Mouse (Mus musculus) bone marrow, adult 2 months (tissue): ENCODE measurements around the gene Atat1. TPM values are rescaled to one million over a fixed set of nuclear protein-coding genes. Genes with fewer than 3 reads are reported as not detected.

Source experiments
- H3K27ac ChIP-seq: fragments of 200-500 bp; 2 replicates; pipeline ENCODE4 v1.5.1; 2012; ENCODE audit warnings: low read depth, mild to moderate bottlenecking, control low read depth, inconsistent platforms, low read length; ENCODE audit not compliant: control insufficient read depth, poor library complexity, insufficient read depth
- H3K4me1 ChIP-seq: fragments of 200-500 bp; 2 replicates; pipeline ENCODE4 v1.6.1; 2011; ENCODE audit warnings: low read length; ENCODE audit not compliant: control insufficient read depth, insufficient read depth
- H3K4me3 ChIP-seq: fragments of 200-500 bp; replicated peaks from 2 replicates; pipeline ENCODE3; 2011; ENCODE audit warnings: mild to moderate bottlenecking, low read depth, low read length, control low read depth; ENCODE audit not compliant: control insufficient read depth
- CTCF ChIP-seq: fragments of 200-500 bp; IDR thresholded peaks from 2 replicates; pipeline ENCODE4 v1.5.1; 2011; ENCODE audit warnings: low read length, control low read depth; ENCODE audit not compliant: control insufficient read depth, insufficient read depth
- POLR2A ChIP-seq: fragments of 200-500 bp; IDR thresholded peaks from 2 replicates; pipeline ENCODE4 v1.6.1; 2011; ENCODE audit warnings: low read depth, mild to moderate bottlenecking, control low read depth, low read length, borderline replicate concordance; ENCODE audit not compliant: control insufficient read depth
- WGBS: fragments of 180-500 bp; shearing (Covaris S2); methylation state at CpG from one replicate; pipeline ENCODE4 v1.1.7; 2018; 5-methylcytosine and 5-hydroxymethylcytosine counted together
- polyA plus RNA-seq: library from polyadenylated mRNA; stranded (reverse); fragments of >200 nt; gene quantifications from 2 replicates; pipeline ENCODE4 v1.2.4, GENCODE M21; 2011; ENCODE audit warnings: low replicate concordance; ENCODE audit not compliant: missing spikeins, insufficient read depth, insufficient read length

The Atat1 gene
- polyA plus RNA-seq, 1 experiment: 19.9 TPM

GRCm38 (mm10) chr17:35915538-35916296, 5.8 kb upstream of the Atat1 start:
- TF ChIP-seq POLR2A (no peak), CTCF (no peak)
- H3K27ac ChIP-seq: peak overlapping the region; percentile 91
- H3K4me1 ChIP-seq: peaks cover 1% of the 10 kb centered on the region; the same call in 1 of the 2 replicates
- H3K4me3 ChIP-seq: peak overlapping the region; percentile 79
- WGBS: 2% methylated on average over 28 of the region's 28 CpGs

- Histone ChIP-seq H3K4me3 (no peak overlapping the region), H3K27ac (no peak overlapping the region), H3K4me1 (peaks cover 3% of the 10 kb centered on the region; the same call in 1 of the 2 replicates)
- TF ChIP-seq CTCF (no peak), POLR2A (no peak)
- 64% methylated on average over 6 of the region's 6 CpGs for WGBS
Measured at GRCm38 (mm10) chr17:35914975-35915374, 5.1 kb upstream of the Atat1 start.

- 0 out of 2 replicates have a peak, but pooled peaks cover 2% of the 10 kb centered on the region for H3K4me1 ChIP-seq
- H3K4me3 ChIP-seq: peak overlapping the region; percentile 86
- WGBS: 27% methylated on average over 20 of the region's 20 CpGs
- H3K27ac ChIP-seq: peak overlapping the region; percentile 53
- TF ChIP-seq POLR2A: no peak
- TF ChIP-seq CTCF: no peak
Measured at GRCm38 (mm10) chr17:35909186-35909918, 523 bp downstream of the Atat1 start.

GRCm38 (mm10) chr17:35907609-35908008, 2.3 kb downstream of the Atat1 start:
- peaks cover 3% of the 10 kb centered on the region; the same call in 1 of the 2 replicates for H3K4me1 ChIP-seq
- H3K4me3 ChIP-seq: no peak overlapping the region
- no peak overlapping the region for H3K27ac ChIP-seq
- TF ChIP-seq POLR2A (no peak), CTCF (no peak)
- 29% methylated on average over 2 of the region's 2 CpGs for WGBS

GRCm38 (mm10) chr17:35905587-35905986, 4.3 kb downstream of the Atat1 start:
- Histone ChIP-seq H3K4me1 (peaks cover 3% of the 10 kb centered on the region; the same call in 1 of the 2 replicates), H3K4me3 (no peak overlapping the region), H3K27ac (no peak overlapping the region)
- 84% methylated on average over 1 of the region's 1 CpGs for WGBS
- no peak for TF ChIP-seq POLR2A
- no peak for TF ChIP-seq CTCF

GRCm38 (mm10) chr17:35903992-35904355, 5.9 kb downstream of the Atat1 start:
- 14% methylated on average over 4 of the region's 4 CpGs for WGBS
- TF ChIP-seq POLR2A (no peak), CTCF (no peak)
- peaks cover 1% of the 10 kb centered on the region; the same call in 1 of the 2 replicates for H3K4me1 ChIP-seq

GRCm38 (mm10) chr17:35903343-35903991, 6.4 kb downstream of the Atat1 start:
- no peak overlapping the region for H3K4me3 ChIP-seq
- peaks cover 1% of the 10 kb centered on the region; the same call in 1 of the 2 replicates for H3K4me1 ChIP-seq
- no peak for TF ChIP-seq CTCF
- no peak for TF ChIP-seq POLR2A
- WGBS: 49% methylated on average over 9 of the region's 9 CpGs
- no peak overlapping the region for H3K27ac ChIP-seq

More at GRCm38 (mm10) chr17:35903992-35904355, 5.9 kb downstream of the Atat1 start:
- Histone ChIP-seq H3K4me3 (no peak overlapping the region), H3K27ac (no peak overlapping the region)

GRCm38 (mm10) chr17:35900636-35901035, 9.2 kb downstream of the Atat1 start:
- 18% methylated on average over 3 of the region's 3 CpGs for WGBS
- Histone ChIP-seq H3K4me1 (peaks cover 3% of the 10 kb centered on the region; the same call in 1 of the 2 replicates), H3K4me3 (no peak overlapping the region), H3K27ac (no peak overlapping the region)
- TF ChIP-seq CTCF: no peak
- TF ChIP-seq POLR2A: no peak
